Comparison of ENCODE assay signal across 7 mouse cellular contexts in genomic region chr16:21795071-21795470, GRCm38 (mm10). TPM values are rescaled to one million over a fixed set of nuclear protein-coding genes. Genes with fewer than 3 reads are reported as not detected.
DNase-seq lines count a peak whose midpoint lies in the region; ATAC-seq and TF ChIP-seq lines count a peak whose summit lies in the region.

No protein-coding gene starts in this region.

- H3K4me3 ChIP-seq in C2C12 (ENCODE audit: insufficient read depth, poor library complexity, severe bottlenecking), result peak overlapping the region; percentile 76
- peak overlapping the region; percentile 83 for H3K4me3 ChIP-seq in forebrain, embryonic 14.5 days (ENCODE audit: low read depth, low read length)
- peak overlapping the region; percentile 95 for H3K4me3 ChIP-seq in liver, embryonic 13.5 days (replicated peaks)

- H3K27me3 ChIP-seq in C2C12 (ENCODE audit: control insufficient read depth, insufficient read depth, insufficient read length), result no peaks in the 10 kb centered on the region
- H3K27me3 ChIP-seq in forebrain, embryonic 14.5 days (replicated peaks; ENCODE audit: control insufficient read depth, insufficient read depth, low read length), result no peaks in the 10 kb centered on the region
- no peaks in the 10 kb centered on the region for H3K27me3 ChIP-seq in liver, embryonic 13.5 days

- H3K27ac ChIP-seq in forebrain, embryonic 14.5 days (ENCODE audit: low read depth, low read length), result no peak overlapping the region
- H3K27ac ChIP-seq in liver, embryonic 13.5 days, result peak overlapping the region; percentile 96; the same call in 1 of the 2 replicates

- no peaks in the 10 kb centered on the region for H3K79me3 ChIP-seq in C2C12 (ENCODE audit: low read depth)

- TF ChIP-seq CTCF in C2C12 (IDR thresholded peaks at IDR 0.05; ENCODE audit: control insufficient read depth, insufficient read depth, insufficient read length), result no peak

- peak overlapping the region; percentile 75 for H3K4me2 ChIP-seq in forebrain, embryonic 14.5 days (ENCODE audit: low read length)
- H3K4me2 ChIP-seq in liver, embryonic 13.5 days, result peak overlapping the region; percentile 82

- H3ac ChIP-seq in C2C12 (ENCODE audit: control insufficient read depth, insufficient read length, low read depth), result no peak overlapping the region

- H3K36me3 ChIP-seq in C2C12 (ENCODE audit: control insufficient read depth, insufficient read depth), result peaks cover 7% of the 10 kb centered on the region
- H3K36me3 ChIP-seq in forebrain, embryonic 14.5 days (ENCODE audit: control insufficient read depth, insufficient read depth, low read length), result peaks cover 6% of the 10 kb centered on the region; the same call in 1 of the 2 replicates
- H3K36me3 ChIP-seq in liver, embryonic 13.5 days, result peaks cover 16% of the 10 kb centered on the region

- 15% methylated on average over 5 of the region's 5 CpGs for WGBS in forebrain, embryonic 14.5 days
- WGBS in liver, embryonic 13.5 days (ENCODE audit: insufficient replicate concordance), result 11% methylated on average over 5 of the region's 5 CpGs

- no peaks in the 10 kb centered on the region for H3K9me3 ChIP-seq in forebrain, embryonic 14.5 days (replicated peaks; ENCODE audit: control insufficient read depth, low read length)
- H3K9me3 ChIP-seq in liver, embryonic 13.5 days (replicated peaks), result no peaks in the 10 kb centered on the region

- H3K9ac ChIP-seq in forebrain, embryonic 14.5 days (ENCODE audit: low read length), result peak overlapping the region; percentile 89
- H3K9ac ChIP-seq in liver, embryonic 13.5 days, result peak overlapping the region; percentile 97

- peaks cover 11% of the 10 kb centered on the region for H3K4me1 ChIP-seq in forebrain, embryonic 14.5 days (ENCODE audit: control insufficient read depth, insufficient read depth, low read length)
- H3K4me1 ChIP-seq in liver, embryonic 13.5 days (replicated peaks), result peaks cover 47% of the 10 kb centered on the region

- H3K79me2 ChIP-seq in C2C12 (ENCODE audit: control insufficient read depth, insufficient read depth), result no peaks in the 10 kb centered on the region

- peak; percentile 41 for DNase-seq in 3T3-L1 (ENCODE audit: low read depth, low spot score)
- DNase-seq in forebrain, embryonic 14.5 days (ENCODE audit: low spot score), result peak; percentile 29
- no peak for DNase-seq in liver, embryonic 13.5 days
- no peak for DNase-seq in ovary, postnatal 10 days (ENCODE audit: low spot score)
- DNase-seq in thymus, postnatal 4 days, result no peak
- no peak for DNase-seq in right cerebral cortex, postnatal 10 days (ENCODE audit: low spot score in 2 of 2)

- peak; percentile 2; the same call in 1 of the 2 replicates for ATAC-seq in forebrain, embryonic 14.5 days
- ATAC-seq in liver, embryonic 13.5 days (ENCODE audit: low read depth), result 0 out of 2 replicates have a peak, but pooled peaks have one; percentile 17

TF ChIP-seq in C2C12, 6 proteins besides CTCF, POLR2A, EP300 and RAD21:
- TF ChIP-seq MAX (IDR thresholded peaks at IDR 0.05) (no peak), MYOD1 (IDR thresholded peaks at IDR 0.05; ENCODE audit: control insufficient read depth, insufficient read length, low read depth) (no peak), FOSL1 (IDR thresholded peaks at IDR 0.05; ENCODE audit: insufficient read depth, low read length, poor library complexity, severe bottlenecking) (no peak), CEBPB (IDR thresholded peaks at IDR 0.05; ENCODE audit: low read depth) (no peak), MYOG (IDR thresholded peaks at IDR 0.05; ENCODE audit: control insufficient read depth, extremely low read depth, insufficient read length) (no peak), USF1 (IDR thresholded peaks at IDR 0.05; ENCODE audit: low read depth) (no peak)

RNA-seq across cellular contexts. Expression of gene Map3k13, which starts 0.9 kb away (rescaled TPM):
- 0.12 TPM for polyA plus RNA-seq in C2C12 (2012; fragmentation: generic; extraction: Trizol)
- polyA plus RNA-seq in forebrain, embryonic 14.5 days (2014; fragmentation: Nextera tagmentation; extraction: Ambion mirVana), result 4.2 and 6.2 TPM in 2 replicates
- 0.35 TPM in 2 replicates for polyA plus RNA-seq in liver, embryonic 13.5 days (2015; fragmentation: Nextera tagmentation; extraction: Ambion mirVana)

RNA-seq across cellular contexts. Expression of gene Ehhadh, which starts 7.5 kb away (rescaled TPM):
- polyA plus RNA-seq in C2C12 (2012; fragmentation: generic; extraction: Trizol), result 0.15 TPM
- 0.77 and 0.97 TPM in 2 replicates for polyA plus RNA-seq in forebrain, embryonic 14.5 days (2014; fragmentation: Nextera tagmentation; extraction: Ambion mirVana)
- 5.9 and 6.4 TPM in 2 replicates for polyA plus RNA-seq in liver, embryonic 13.5 days (2015; fragmentation: Nextera tagmentation; extraction: Ambion mirVana)

Comparison
In these comparisons a context has a peak if more than half of its experiments do, and no peak if none do; other contexts are left out.
1. DNase-seq: peak in 3T3-L1 (single experiment) and forebrain, embryonic 14.5 days (single experiment); none in liver, embryonic 13.5 days (single experiment), ovary, postnatal 10 days (single experiment), thymus, postnatal 4 days (single experiment) and right cerebral cortex, postnatal 10 days (0 of 2).
2. Peak in every context shown above with its lines, with median percentiles within 50 percentile points of each other: H3K4me3 ChIP-seq.